Mouse (Mus musculus) right cerebral cortex, postnatal 10 days (tissue): Measurements from ENCODE around the gene Olfr1118.
"Not testable (repeated sequence)": the region's sequence is repeated elsewhere in the genome, so short reads cannot be mapped to it uniquely, and the experiment has no call there.

ENCODE experiments used
- DNase-seq, 2 experiments: peaks; one replicate each; pipeline ENCODE4 v3.0.0; 2021; ENCODE audit warnings: low spot score in 2 of 2

Gene Olfr1118

GRCm38 (mm10) chr2:87307281-87307680 is at the start of gene Olfr1118:
TSS of gene Olfr1118 (plus strand) at chr2:87307581.
- DNase-seq = no peak

- DNase-seq = no peak
Measured at GRCm38 (mm10) chr2:87267234-87267633, 40.1 kb upstream of the Olfr1118 start, which contains the start of gene Olfr1116. TSS of gene Olfr1116 (plus strand) at chr2:87267534.

GRCm38 (mm10) chr2:87293977-87294376 is 13.4 kb upstream of the Olfr1118 start:
- not testable (repeated sequence) for DNase-seq

GRCm38 (mm10) chr2:87354515-87354914 is 47.1 kb downstream of the Olfr1118 start, which contains the start of gene Olfr1120:
TSS of gene Olfr1120 (plus strand) at chr2:87354815.
- DNase-seq = no peak

GRCm38 (mm10) chr2:87360121-87360520 is 52.7 kb downstream of the Olfr1118 start:
- not testable (repeated sequence) for DNase-seq
